Mouse (Mus musculus) bone marrow macrophage, adult 2 months (primary cell): ENCODE results near the gene Apbb1ip.

Experiments
- CTCF ChIP-seq: IDR thresholded peaks from 2 replicates; pipeline ENCODE4 v1.5.1; 2012; ENCODE audit warnings: low read depth, mild to moderate bottlenecking, low read length, moderate library complexity
- POLR2A ChIP-seq: IDR thresholded peaks from 2 replicates; pipeline ENCODE4 v1.6.1; 2012; ENCODE audit warnings: mild to moderate bottlenecking, low read depth, low read length, borderline replicate concordance

DNA sequence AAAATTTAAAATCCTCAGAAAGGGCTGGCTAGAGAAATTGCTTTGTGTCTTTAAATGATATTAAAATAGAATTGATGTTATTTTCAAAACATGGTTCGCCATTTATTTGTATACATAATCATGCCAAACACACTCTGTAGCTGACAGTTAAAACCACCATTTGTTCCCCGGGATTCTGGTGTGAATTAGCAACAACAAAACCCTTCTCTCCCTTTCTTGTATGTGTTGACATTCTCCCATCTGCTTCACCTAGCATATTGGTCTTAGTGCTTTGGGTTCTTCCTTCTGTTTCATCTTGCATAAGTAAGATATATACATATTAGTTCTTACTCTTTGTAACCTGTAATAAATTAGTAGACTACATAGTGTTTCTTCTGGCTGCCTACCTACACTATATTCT, 144.8 kb downstream of the Apbb1ip start:
- TF ChIP-seq CTCF (no peak), POLR2A (no peak)
